Mouse (Mus musculus): ENCODE measurements around the gene Galns.

Galns gene

DNA sequence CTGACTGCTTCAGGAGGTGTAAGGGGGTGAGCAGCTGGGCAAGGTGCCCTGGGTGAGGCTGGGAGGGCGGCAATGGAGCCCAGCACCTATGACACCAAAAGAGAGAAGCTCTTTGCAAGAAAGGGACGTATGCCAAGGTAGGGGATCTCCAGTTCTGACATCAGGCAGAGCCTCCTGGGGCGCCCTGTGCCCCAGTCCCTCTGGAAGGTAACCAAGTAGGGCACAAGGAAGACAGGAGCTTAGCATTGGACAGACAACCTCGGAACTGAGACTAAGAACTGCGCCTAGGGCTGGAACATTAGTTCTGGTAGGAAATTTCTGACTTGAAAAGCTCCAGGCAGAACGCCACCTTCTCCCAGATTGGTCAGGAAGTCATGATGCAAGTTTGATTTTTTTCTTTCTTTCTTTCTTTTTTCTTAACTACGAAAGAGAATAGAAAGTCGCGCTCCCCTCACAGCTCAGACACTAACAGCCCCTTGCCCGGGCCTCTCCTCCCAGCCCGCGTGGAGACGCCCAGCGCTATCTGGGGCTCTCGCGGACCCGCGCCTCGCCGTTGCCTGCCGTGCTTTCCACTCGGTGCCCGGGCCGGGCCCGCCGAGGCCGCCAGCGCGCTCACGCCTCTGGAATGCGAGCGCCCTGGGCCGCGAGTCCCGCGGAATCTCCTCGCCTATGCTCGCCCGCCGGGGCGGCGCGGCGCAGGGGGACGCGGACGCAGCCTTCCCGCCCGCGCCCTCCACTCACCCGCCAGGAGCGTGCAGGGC, 60.8 kb downstream of the Galns start:
- in situ Hi-C loops (cut with MboI; ENCODE audit: unreplicated experiment in 2 of 2): loop anchor here in 1 of 2 experiments (10.0 kb wide), 1 partner anchor 266 kb away; the partner anchor contains the start of gene Zfpm1

DNA sequence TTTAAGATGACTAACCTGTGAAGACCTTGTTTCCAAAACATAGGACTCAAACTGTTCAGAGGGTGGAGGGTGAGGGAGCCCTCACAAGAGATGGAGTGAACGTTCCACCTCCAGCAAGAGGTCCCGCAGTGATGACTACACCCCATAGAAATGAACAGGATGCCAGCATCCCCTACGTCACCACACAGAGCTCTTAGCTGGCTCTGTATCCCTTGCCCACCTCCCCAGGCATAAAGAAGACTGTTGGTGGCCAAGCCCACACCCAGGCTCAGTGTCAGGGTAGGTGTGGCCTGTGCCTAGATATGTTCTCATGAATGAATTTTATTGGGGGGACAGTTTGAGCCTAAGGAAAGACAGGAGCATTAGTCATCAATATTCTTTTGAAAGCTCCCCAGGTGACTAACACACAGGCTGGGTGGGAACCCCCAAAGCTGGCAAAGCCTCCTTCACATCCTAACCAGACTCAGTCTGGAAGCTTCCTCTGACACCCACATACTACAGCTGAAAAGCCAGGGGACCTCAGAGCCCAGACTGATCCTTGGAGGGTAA, 62.3 kb downstream of the Galns start:
- in situ Hi-C loops (cut with MboI; ENCODE audit: unreplicated experiment in 2 of 2): loop anchor here (5.0 kb wide), 2 partner anchors 47 to 107 kb away; partner anchors contain the start of gene Mvd (in 1 of the 2)

DNA sequence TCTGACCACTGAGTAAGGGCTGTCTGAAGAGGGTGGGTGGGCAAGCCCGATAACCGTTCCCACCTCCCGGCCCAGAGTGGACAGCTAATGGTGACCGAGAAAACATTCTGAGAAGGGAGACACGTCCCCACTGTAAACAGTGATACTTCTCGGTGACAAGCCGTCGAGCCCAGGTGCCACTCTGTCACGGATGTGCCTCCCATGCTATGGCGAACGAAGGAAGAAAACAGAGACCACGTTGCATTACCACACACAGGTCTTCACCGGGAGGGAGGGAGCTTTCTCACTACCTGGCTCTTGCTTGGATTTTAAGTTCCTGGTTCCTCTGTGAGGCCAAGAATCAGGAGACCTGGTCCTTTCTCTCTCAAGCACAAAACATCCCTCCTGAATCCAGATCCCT, 62.9 kb downstream of the Galns start:
- in situ Hi-C loops (cut with MboI; ENCODE audit: unreplicated experiment in 2 of 2): loop anchor here (5.0 kb wide), 2 partner anchors 46 to 106 kb away; partner anchors contain the start of gene Mvd (in 1 of the 2)

DNA sequence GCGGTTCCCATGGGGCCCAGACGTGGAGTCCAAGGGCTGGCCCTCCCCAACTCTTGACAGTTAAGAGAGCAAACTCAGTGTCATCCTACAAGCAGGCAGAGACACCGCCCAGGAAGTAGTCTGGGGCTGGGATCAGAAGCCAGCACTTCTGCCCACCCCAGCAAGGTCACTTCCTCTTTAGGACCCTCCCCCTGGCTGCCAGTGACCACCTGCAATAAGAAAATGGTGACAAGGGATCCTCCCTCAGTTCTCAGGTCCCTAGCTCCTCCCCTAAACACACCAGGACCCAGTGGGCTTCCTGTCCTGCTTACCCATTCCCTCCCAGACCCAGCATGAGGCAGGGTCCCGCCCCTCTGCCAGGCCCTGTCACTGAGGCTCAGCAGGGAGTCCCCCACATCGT, 63.4 kb downstream of the Galns start:
- in situ Hi-C loops (cut with MboI; ENCODE audit: unreplicated experiment in 2 of 2): loop anchor here (5.0 kb wide), 2 partner anchors 46 to 106 kb away; partner anchors contain the start of gene Mvd (in 1 of the 2)

DNA sequence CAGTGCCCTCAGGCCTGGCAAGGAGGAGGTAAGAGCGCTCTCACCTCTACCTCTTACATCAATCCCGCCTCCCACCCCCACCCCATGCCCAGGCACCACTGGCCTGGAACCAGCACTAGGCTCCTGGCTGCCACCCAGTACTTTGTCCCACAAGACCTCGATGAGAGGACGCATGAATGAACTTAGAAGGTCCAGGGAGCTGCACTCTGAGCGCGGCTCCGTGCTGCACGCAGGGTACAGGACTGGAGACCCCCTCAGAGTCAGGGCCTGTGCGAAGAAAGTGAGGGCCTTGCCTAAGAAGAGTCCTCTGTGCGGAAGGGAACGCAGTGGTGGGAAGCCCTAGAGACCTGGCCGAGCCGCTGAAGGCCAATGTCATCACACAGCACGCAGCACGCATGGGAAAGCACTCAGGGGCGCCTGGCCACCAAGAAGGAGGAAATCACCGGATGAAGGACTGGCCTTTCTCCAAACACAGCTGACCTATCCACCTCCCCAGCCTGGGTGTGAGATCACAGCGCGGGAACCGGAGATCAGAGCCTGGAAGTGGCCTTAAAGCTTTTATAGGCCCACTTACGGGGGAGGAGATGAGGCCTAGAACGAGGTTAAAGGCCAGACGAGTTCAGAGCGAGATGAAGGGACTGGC, 64.3 kb downstream of the Galns start:
- in situ Hi-C loops (cut with MboI; ENCODE audit: unreplicated experiment in 2 of 2): loop anchor here (5.0 kb wide), 2 partner anchors 45 to 105 kb away; partner anchors contain the start of gene Mvd (in 1 of the 2)

DNA sequence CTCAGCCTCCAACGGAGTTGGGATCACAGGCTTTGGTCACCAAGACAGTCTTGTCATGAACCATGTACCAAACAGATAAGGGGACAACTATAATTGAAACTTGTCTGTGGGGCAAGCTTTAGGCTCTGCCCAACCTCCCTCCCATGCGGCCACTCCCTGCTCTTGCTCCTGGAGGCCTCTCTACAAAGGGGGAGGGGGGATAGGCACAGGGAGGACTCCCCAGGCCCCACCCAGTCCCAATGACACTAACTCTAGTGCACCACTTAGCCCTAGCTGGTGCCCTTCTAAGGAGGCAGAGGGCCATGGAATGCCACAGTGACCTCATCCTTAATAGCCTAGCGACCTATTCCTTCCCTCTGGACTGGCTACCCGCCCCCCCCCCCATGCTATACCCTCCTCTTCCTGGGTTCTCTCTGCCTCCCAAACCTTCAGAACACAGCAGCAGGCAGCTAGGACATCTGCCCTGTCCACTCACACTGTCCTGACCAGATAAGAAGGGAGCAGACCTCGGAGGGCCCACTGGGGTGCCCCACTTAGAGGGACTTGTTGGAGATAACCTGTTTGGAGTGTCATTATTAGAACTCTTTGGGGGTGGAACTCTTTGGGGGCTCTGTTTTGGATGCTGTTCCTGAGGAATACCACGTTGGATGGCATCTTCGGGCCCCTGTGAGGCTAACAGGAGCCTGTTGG, 65.1 kb downstream of the Galns start:
- in situ Hi-C loops (cut with MboI; ENCODE audit: unreplicated experiment in 2 of 2): loop anchor here (5.0 kb wide), 2 partner anchors 44 to 104 kb away; partner anchors contain the start of gene Mvd (in 1 of the 2)

DNA sequence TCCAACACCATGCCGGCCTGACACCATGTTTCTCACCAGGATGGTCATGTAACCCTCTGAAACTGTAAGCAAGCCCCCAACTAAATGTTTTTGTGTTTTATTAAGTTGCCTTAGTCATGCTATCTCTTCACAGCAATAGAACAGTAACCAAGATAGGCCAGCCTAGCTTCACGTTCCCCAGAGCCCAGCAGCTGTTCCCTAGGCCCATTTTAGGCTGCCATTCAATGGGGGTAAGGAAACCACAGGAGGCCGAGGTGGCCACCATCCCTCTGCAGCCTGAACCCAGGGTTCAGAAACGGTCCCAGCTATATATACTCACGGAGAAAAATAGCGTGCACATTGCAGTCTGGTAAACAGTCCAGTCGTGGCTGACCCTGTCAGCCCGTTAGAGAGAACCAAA, 67.1 kb downstream of the Galns start:
- in situ Hi-C loops (cut with MboI; ENCODE audit: unreplicated experiment in 2 of 2): no loop called here

DNA sequence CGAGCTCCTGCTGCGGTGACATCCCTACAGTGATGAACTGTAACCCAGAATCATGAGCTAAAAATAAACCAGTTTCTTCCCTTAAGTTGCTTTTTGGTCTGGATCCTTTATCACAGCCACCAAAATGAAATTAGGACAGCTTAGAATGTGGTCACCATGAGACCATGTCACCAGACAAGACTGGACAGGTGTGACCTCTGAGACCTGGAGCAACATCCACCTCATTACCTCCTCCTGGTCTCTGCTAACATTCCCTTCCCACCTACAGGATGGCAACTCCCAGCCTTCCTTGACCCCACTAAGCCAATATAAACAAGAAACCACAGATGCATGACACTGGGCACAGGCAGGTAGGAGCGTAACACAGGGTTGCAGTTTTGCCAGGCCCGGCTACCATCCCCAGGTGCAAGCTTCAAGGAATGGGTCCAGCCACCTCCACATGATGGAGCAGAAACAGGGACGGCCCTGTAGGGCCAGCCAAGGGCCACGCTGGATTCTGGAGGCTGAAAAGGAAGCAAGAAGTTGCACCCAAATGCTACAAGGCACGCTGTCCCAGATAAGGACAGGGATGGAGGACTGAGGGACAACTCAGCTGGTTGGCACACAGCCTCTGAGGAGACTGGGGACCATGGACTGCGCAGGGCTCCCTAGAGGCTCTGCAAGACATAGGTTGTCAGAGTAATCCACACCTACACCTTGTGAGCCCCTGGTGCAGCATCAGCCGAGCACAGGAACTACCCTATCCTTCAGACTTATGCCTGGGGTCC, 72.8 kb downstream of the Galns start:
- in situ Hi-C loops (cut with MboI; ENCODE audit: unreplicated experiment in 2 of 2): no loop called here

DNA sequence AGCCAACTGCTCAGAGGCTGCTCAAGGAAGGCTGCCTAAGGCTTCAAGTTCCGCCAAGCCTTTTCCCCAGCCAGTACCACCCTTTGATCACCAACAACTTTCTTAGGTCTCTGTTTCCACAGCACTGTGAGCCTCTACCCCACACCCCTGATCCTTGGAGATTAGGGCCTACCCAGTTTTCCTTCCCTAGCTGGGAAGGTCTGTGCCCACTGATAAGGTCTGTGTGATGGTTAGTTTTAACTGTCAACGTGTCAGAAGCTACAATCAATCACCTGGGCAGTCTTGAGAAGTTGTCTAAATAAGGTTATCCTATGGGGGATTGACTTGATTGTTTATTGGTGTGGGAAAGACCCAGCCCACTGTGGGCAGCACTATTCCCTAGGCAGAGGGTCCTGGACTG, 73.5 kb downstream of the Galns start:
- in situ Hi-C loops (cut with MboI; ENCODE audit: unreplicated experiment in 2 of 2): no loop called here

DNA sequence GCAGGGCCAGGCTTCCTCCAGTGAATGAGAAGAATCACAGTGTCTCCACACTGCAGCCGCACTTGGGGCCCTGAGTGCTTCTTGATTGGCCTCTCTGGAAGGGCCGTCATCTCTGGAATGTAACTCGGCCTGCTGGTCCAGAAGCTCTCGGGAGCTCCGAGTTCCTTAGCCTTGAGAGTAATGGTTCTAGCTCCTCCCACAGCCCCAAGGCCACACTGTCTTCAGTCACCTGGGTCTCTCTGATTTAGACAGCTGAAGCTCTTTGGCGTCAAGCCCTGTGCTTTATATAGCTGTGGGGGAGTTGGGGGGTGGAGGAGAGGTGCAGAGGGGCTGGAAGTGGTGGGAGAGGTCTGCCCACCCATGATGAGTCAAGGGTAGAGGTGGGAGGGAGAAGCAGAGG, 74.2 kb downstream of the Galns start:
- in situ Hi-C loops (cut with MboI; ENCODE audit: unreplicated experiment in 2 of 2): no loop called here

DNA sequence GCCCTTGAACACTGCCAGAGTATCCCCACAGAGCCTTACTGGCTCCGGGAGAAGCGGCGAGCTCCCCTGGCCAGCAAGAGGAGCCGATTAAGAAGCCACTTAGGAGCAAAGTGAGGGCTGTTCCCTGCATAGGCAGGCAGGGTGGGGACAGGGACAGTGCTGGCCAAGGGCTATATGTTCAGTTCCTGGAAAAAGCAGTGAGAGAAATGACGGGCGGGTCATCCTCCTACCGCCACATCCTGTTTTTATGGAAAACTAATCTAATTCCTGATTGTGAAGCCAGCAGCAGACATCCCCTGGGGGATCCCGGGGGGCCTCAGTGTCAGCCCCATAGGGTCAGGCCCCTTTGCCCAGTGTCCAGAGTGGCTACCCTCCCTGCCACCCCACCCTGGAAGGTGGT, 80.0 kb downstream of the Galns start:
- in situ Hi-C loops (cut with MboI; ENCODE audit: unreplicated experiment in 2 of 2): no loop called here

DNA sequence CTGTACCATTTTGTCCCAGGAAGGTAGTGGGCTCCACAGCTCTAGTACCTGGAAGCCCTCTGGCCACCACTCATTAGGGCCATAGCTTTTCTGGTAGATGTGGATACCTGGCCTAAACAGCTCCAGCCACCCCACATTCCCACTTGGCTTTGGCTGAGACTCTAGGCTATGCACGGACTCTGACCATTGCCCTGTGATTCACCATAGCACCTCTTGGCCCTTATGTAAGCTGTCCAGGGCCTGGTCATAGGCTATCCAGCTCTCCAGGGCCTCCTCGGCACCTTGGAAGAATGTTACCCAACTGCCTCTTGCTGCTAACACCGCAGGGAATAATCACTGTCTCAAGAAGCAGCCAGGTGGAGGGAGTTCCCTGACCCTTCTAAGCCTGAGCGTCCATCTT, 82.1 kb downstream of the Galns start:
- in situ Hi-C loops (cut with MboI; ENCODE audit: unreplicated experiment in 2 of 2): no loop called here
